Mouse (Mus musculus) heart, embryonic 12.5 days (tissue): ENCODE measurements at regions not wholly inside any gene's neighbourhood (a gene's known extent, or its start where the extent isn't known, plus 50 kb on each side); places are given as distances from the start of the nearest gene placed in this dataset.

Source experiments
- ATAC-seq: fragments of 200-750 bp; cut with Nextera tagmentation; 2 replicates; pipeline ENCODE4 v1.8.0; 2017; ENCODE audit warnings: moderate TSS enrichment, moderate library complexity; ENCODE audit not compliant: insufficient number of reproducible peaks, low FRiP score
- H3K27ac ChIP-seq: fragments of 300-500 bp; sonication (generic); 2 replicates; pipeline ENCODE4 v1.5.1; 2016; ENCODE audit warnings: mild to moderate bottlenecking, moderate library complexity; ENCODE audit not compliant: poor library complexity, severe bottlenecking
- H3K27me3 ChIP-seq: fragments of 300-500 bp; sonication (generic); replicated peaks from 2 replicates; pipeline ENCODE4 v1.6.1; 2016; ENCODE audit warnings: mild to moderate bottlenecking, moderate library complexity
- H3K36me3 ChIP-seq: fragments of 300-500 bp; sonication (generic); 2 replicates; pipeline ENCODE4 v1.6.1; 2016; ENCODE audit warnings: mild to moderate bottlenecking, moderate library complexity
- H3K4me1 ChIP-seq: fragments of 300-500 bp; sonication (generic); replicated peaks from 2 replicates; pipeline ENCODE4 v1.6.1; 2016; ENCODE audit warnings: mild to moderate bottlenecking
- H3K4me2 ChIP-seq: fragments of 300-500 bp; sonication (generic); 2 replicates; pipeline ENCODE4 v1.6.1; 2016; ENCODE audit warnings: mild to moderate bottlenecking, moderate library complexity
- H3K4me3 ChIP-seq: fragments of 300-500 bp; sonication (generic); 2 replicates; pipeline ENCODE4 v1.5.1; 2016; ENCODE audit warnings: mild to moderate bottlenecking
- H3K9ac ChIP-seq: fragments of 300-500 bp; sonication (generic); 2 replicates; pipeline ENCODE4 v1.6.1; 2016; ENCODE audit warnings: mild to moderate bottlenecking, moderate library complexity
- H3K9me3 ChIP-seq: fragments of 300-500 bp; sonication (generic); replicated peaks from 2 replicates; pipeline ENCODE4 v1.6.1; 2016; ENCODE audit warnings: mild to moderate bottlenecking, moderate library complexity
- WGBS: fragments of 180-500 bp; shearing (Covaris S2); methylation state at CpG from one replicate; pipeline ENCODE4 v1.1.7; 2016; 5-methylcytosine and 5-hydroxymethylcytosine counted together

GRCm38 (mm10) chr12:109952933-109953332 is 325.9 kb upstream of the Dio3 start:
- Histone ChIP-seq H3K27ac (no peak overlapping the region), H3K4me1 (peaks cover 24% of the 10 kb centered on the region), H3K4me3 (no peak overlapping the region), H3K9me3 (no peaks in the 10 kb centered on the region), H3K4me2 (no peak overlapping the region), H3K36me3 (no peaks in the 10 kb centered on the region), H3K27me3 (peaks cover 19% of the 10 kb centered on the region), H3K9ac (no peak overlapping the region)
- no peak for ATAC-seq
- 60% methylated on average over 3 of the region's 3 CpGs for WGBS

GRCm38 (mm10) chr12:109957305-109957704 is 321.6 kb upstream of the Dio3 start:
- 0 out of 2 replicates have a peak, but pooled peaks cover 13% of the 10 kb centered on the region for H3K27me3 ChIP-seq
- no peaks in the 10 kb centered on the region for H3K9me3 ChIP-seq
- no peak for ATAC-seq
- no peak overlapping the region for H3K27ac ChIP-seq
- no peak overlapping the region for H3K9ac ChIP-seq
- peaks cover 6% of the 10 kb centered on the region for H3K4me1 ChIP-seq
- no peak overlapping the region for H3K4me3 ChIP-seq
- 73% methylated on average over 3 of the region's 3 CpGs for WGBS
- no peaks in the 10 kb centered on the region for H3K36me3 ChIP-seq
- H3K4me2 ChIP-seq: no peak overlapping the region

- peak; percentile 79 for ATAC-seq
- Histone ChIP-seq H3K9me3 (no peaks in the 10 kb centered on the region), H3K9ac (no peak overlapping the region), H3K36me3 (no peaks in the 10 kb centered on the region), H3K4me3 (no peak overlapping the region), H3K4me1 (peaks cover 5% of the 10 kb centered on the region; the same call in 1 of the 2 replicates), H3K27ac (no peak overlapping the region), H3K27me3 (peaks cover 16% of the 10 kb centered on the region; the same call in 1 of the 2 replicates), H3K4me2 (no peak overlapping the region)
- WGBS: 42% methylated on average over 18 of the region's 18 CpGs
Measured at GRCm38 (mm10) chr12:109958357-109959085, 320.3 kb upstream of the Dio3 start.

GRCm38 (mm10) chr12:109966776-109967175 is 312.1 kb upstream of the Dio3 start:
- Histone ChIP-seq H3K36me3 (no peaks in the 10 kb centered on the region), H3K27ac (no peak overlapping the region), H3K4me1 (no peaks in the 10 kb centered on the region), H3K9ac (no peak overlapping the region), H3K9me3 (no peaks in the 10 kb centered on the region), H3K4me2 (no peak overlapping the region), H3K27me3 (peaks cover 12% of the 10 kb centered on the region; the same call in 1 of the 2 replicates), H3K4me3 (no peak overlapping the region)
- WGBS: 81% methylated on average over 12 of the region's 12 CpGs
- no peak for ATAC-seq

GRCm38 (mm10) chr12:109968303-109968702 is 310.6 kb upstream of the Dio3 start:
- Histone ChIP-seq H3K4me3 (no peak overlapping the region), H3K4me1 (no peaks in the 10 kb centered on the region), H3K4me2 (no peak overlapping the region), H3K27me3 (peaks cover 15% of the 10 kb centered on the region; the same call in 1 of the 2 replicates), H3K36me3 (no peaks in the 10 kb centered on the region), H3K9ac (no peak overlapping the region), H3K9me3 (no peaks in the 10 kb centered on the region), H3K27ac (no peak overlapping the region)
- ATAC-seq: no peak
- WGBS: 79% methylated on average over 7 of the region's 7 CpGs

- no peak for ATAC-seq
- WGBS: 33% methylated on average over 3 of the region's 3 CpGs
Measured at GRCm38 (mm10) chr12:109971508-109971907, 307.4 kb upstream of the Dio3 start.

GRCm38 (mm10) chr12:109972366-109973015 is 306.4 kb upstream of the Dio3 start:
- H3K9me3 ChIP-seq: no peaks in the 10 kb centered on the region
- H3K9ac ChIP-seq: no peak overlapping the region
- H3K4me2 ChIP-seq: no peak overlapping the region
- no peaks in the 10 kb centered on the region for H3K36me3 ChIP-seq
- H3K27ac ChIP-seq: no peak overlapping the region
- H3K4me1 ChIP-seq: no peaks in the 10 kb centered on the region
- peaks cover 11% of the 10 kb centered on the region; the same call in 1 of the 2 replicates for H3K27me3 ChIP-seq
- 72% methylated on average over 5 of the region's 5 CpGs for WGBS
- H3K4me3 ChIP-seq: no peak overlapping the region
- ATAC-seq: no peak

More at GRCm38 (mm10) chr12:109971508-109971907, 307.4 kb upstream of the Dio3 start:
- Histone ChIP-seq H3K4me3 (no peak overlapping the region), H3K4me2 (no peak overlapping the region), H3K9me3 (no peaks in the 10 kb centered on the region), H3K9ac (no peak overlapping the region), H3K36me3 (no peaks in the 10 kb centered on the region), H3K27me3 (peaks cover 11% of the 10 kb centered on the region; the same call in 1 of the 2 replicates), H3K4me1 (no peaks in the 10 kb centered on the region), H3K27ac (no peak overlapping the region)

GRCm38 (mm10) chr12:109973598-109973997 is 305.3 kb upstream of the Dio3 start:
- Histone ChIP-seq H3K36me3 (no peaks in the 10 kb centered on the region), H3K27ac (no peak overlapping the region), H3K9ac (no peak overlapping the region), H3K4me1 (no peaks in the 10 kb centered on the region), H3K9me3 (no peaks in the 10 kb centered on the region), H3K4me3 (no peak overlapping the region), H3K27me3 (peaks cover 8% of the 10 kb centered on the region; the same call in 1 of the 2 replicates), H3K4me2 (no peak overlapping the region)
- ATAC-seq: no peak
- WGBS: 79% methylated on average over 4 of the region's 4 CpGs

- peaks cover 8% of the 10 kb centered on the region; the same call in 1 of the 2 replicates for H3K27me3 ChIP-seq
Measured at GRCm38 (mm10) chr12:109975176-109975972, 303.5 kb upstream of the Dio3 start.

GRCm38 (mm10) chr12:109984651-109985050 is 294.2 kb upstream of the Dio3 start:
- Histone ChIP-seq H3K4me3 (no peak overlapping the region), H3K4me1 (no peaks in the 10 kb centered on the region), H3K9ac (no peak overlapping the region), H3K27me3 (no peaks in the 10 kb centered on the region), H3K36me3 (no peaks in the 10 kb centered on the region), H3K9me3 (0 out of 2 replicates have a peak, but pooled peaks cover 2% of the 10 kb centered on the region), H3K27ac (no peak overlapping the region), H3K4me2 (no peak overlapping the region)
- ATAC-seq: no peak
- 79% methylated on average over 11 of the region's 11 CpGs for WGBS

More at GRCm38 (mm10) chr12:109975176-109975972, 303.5 kb upstream of the Dio3 start:
- no peak overlapping the region for H3K4me3 ChIP-seq
- no peaks in the 10 kb centered on the region for H3K4me1 ChIP-seq
- no peaks in the 10 kb centered on the region for H3K36me3 ChIP-seq
- ATAC-seq: no peak
- H3K4me2 ChIP-seq: no peak overlapping the region
- H3K9me3 ChIP-seq: no peaks in the 10 kb centered on the region
- WGBS: 81% methylated on average over 17 of the region's 17 CpGs
- no peak overlapping the region for H3K27ac ChIP-seq
- H3K9ac ChIP-seq: no peak overlapping the region

GRCm38 (mm10) chr12:109993410-109993809 is 285.5 kb upstream of the Dio3 start:
- H3K4me3 ChIP-seq: no peak overlapping the region
- no peaks in the 10 kb centered on the region for H3K27me3 ChIP-seq
- H3K4me1 ChIP-seq: no peaks in the 10 kb centered on the region
- no peak overlapping the region for H3K27ac ChIP-seq
- no peak overlapping the region for H3K4me2 ChIP-seq
- peaks cover 10% of the 10 kb centered on the region for H3K9me3 ChIP-seq
- WGBS: 80% methylated on average over 7 of the region's 7 CpGs
- ATAC-seq: no peak
- no peaks in the 10 kb centered on the region for H3K36me3 ChIP-seq
- no peak overlapping the region for H3K9ac ChIP-seq
